Mouse (Mus musculus) myocyte (in vitro differentiated cells): ENCODE measurements at regions not wholly inside any gene's neighbourhood (a gene's known extent, or its start where the extent isn't known, plus 50 kb on each side); places are given as distances from the start of the nearest gene placed in this dataset.

ENCODE experiments used
- CEBPB ChIP-seq: IDR thresholded peaks from 2 replicates; pipeline ENCODE4 v1.6.1; 2011; ENCODE audit warnings: mild to moderate bottlenecking, moderate library complexity; ENCODE audit not compliant: poor library complexity, insufficient read depth, severe bottlenecking
- E2F4 ChIP-seq: IDR thresholded peaks from one replicate; pipeline ENCODE4 v1.6.1; 2011; ENCODE audit warnings: mild to moderate bottlenecking, control low read depth, moderate library complexity; ENCODE audit not compliant: insufficient read depth
- MAX ChIP-seq: IDR thresholded peaks from one replicate; pipeline ENCODE4 v1.6.1; 2011; ENCODE audit warnings: low read depth, mild to moderate bottlenecking, control low read depth
- MYOD1 ChIP-seq, 3 experiments: IDR thresholded peaks; one replicate each; pipeline ENCODE4 v1.6.1; 2011; ENCODE audit warnings: control low read depth in 2 of 3, low read depth in 2 of 3, mild to moderate bottlenecking in 2 of 3, moderate library complexity in 1 of 3; ENCODE audit not compliant: insufficient read length in 2 of 3, control insufficient read depth in 1 of 3
- MYOG ChIP-seq, 3 experiments: IDR thresholded peaks; one replicate each; pipeline ENCODE4 v1.6.1; 2011; ENCODE audit warnings: control low read depth in 2 of 3, low read depth in 2 of 3, mild to moderate bottlenecking in 2 of 3; ENCODE audit not compliant: insufficient read length in 2 of 3, control insufficient read depth in 1 of 3, insufficient read depth in 1 of 3
- POLR2A ChIP-seq: IDR thresholded peaks from one replicate; pipeline ENCODE4 v1.6.1; 2011; ENCODE audit warnings: low read depth, mild to moderate bottlenecking, control low read depth, moderate library complexity; ENCODE audit not compliant: insufficient read length
- POLR2AphosphoS2 ChIP-seq: IDR thresholded peaks from one replicate; pipeline ENCODE4 v1.6.1; 2011; ENCODE audit warnings: low read depth, control low read depth; ENCODE audit not compliant: insufficient read length
- REST ChIP-seq: IDR thresholded peaks from one replicate; pipeline ENCODE4 v1.6.1; 2011; ENCODE audit warnings: mild to moderate bottlenecking, control low read depth, moderate library complexity; ENCODE audit not compliant: insufficient read depth, insufficient read length
- SRF ChIP-seq: IDR thresholded peaks from one replicate; pipeline ENCODE4 v1.6.1; 2011; ENCODE audit warnings: low read depth; ENCODE audit not compliant: control insufficient read depth, insufficient read length
- TCF12 ChIP-seq: IDR thresholded peaks from one replicate; pipeline ENCODE4 v1.6.1; 2011; ENCODE audit warnings: mild to moderate bottlenecking, control low read depth; ENCODE audit not compliant: poor library complexity, insufficient read depth, severe bottlenecking
- TCF3 ChIP-seq: IDR thresholded peaks from one replicate; pipeline ENCODE4 v1.6.1; 2011; ENCODE audit warnings: low read depth, control low read depth; ENCODE audit not compliant: insufficient read length
- USF1 ChIP-seq: IDR thresholded peaks from one replicate; pipeline ENCODE4 v1.6.1; 2011; ENCODE audit warnings: low read depth, mild to moderate bottlenecking, control low read depth, moderate library complexity

- TF ChIP-seq MYOG (IDR thresholded peaks at IDR 0.05; ENCODE audit: control insufficient read depth in 1 of 3, insufficient read depth in 1 of 3, insufficient read length in 2 of 3, low read depth in 2 of 3) (no peak), POLR2A (no peak), MAX (no peak), REST (no peak), USF1 (no peak), CEBPB (no peak), POLR2AphosphoS2 (no peak), TCF12 (no peak), SRF (no peak), TCF3 (no peak), E2F4 (no peak), MYOD1 (IDR thresholded peaks at IDR 0.05; ENCODE audit: control insufficient read depth in 1 of 3, insufficient read length in 2 of 3, low read depth in 2 of 3) (no peak)
Measured at GRCm38 (mm10) chr5:144623358-144623757, 77.7 kb downstream of the Nptx2 start.
